Mouse (Mus musculus): ENCODE results near the gene Myo1h.

The Myo1h gene

GRCm38 (mm10) chr5:114359586-114359985 is 70.6 kb downstream of the Myo1h start:
- DNase-seq (ENCODE audit: low spot score) = no peak

GRCm38 (mm10) chr5:114360968-114361367 is 72.0 kb downstream of the Myo1h start:
- no peak for DNase-seq (ENCODE audit: low spot score)

DNA sequence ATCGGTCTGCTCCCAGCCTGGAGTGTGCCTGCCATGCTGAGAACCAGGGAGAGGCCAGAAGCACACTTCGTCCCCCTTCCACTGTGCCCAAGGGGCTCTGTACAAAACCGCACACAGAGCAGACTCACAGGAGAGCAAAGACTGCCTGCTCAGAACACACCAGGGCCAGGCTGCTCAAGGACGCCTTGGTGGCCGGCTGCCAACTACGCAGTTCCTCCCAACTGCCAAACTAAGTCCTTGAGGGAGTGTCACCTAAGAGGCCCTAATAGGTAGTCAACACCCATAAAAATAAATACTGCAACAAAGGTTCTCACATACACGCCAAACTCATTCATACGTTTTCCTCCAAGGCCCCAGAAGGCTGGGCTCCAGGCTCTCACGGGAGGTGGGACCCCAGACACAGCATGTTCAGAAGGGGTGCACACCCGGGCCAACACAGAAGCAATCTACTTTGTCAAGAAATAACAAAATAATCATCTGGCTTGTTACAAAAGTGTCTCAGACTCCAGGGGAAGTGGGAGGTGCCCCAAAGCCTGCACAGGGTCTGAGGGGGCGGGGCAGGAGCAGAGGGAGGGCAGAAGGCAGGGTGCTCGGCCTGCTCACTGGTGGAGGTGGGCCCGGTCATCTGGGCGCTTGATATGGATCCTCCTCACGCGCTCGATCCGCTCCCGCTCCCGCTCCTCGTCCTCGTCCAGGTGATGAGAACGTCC is 76.2 kb downstream of the Myo1h start:
- DNase-seq (ENCODE audit: low spot score) = no peak

GRCm38 (mm10) chr5:114368121-114368520 is 79.2 kb downstream of the Myo1h start:
- no peak for DNase-seq (ENCODE audit: low spot score)

DNA sequence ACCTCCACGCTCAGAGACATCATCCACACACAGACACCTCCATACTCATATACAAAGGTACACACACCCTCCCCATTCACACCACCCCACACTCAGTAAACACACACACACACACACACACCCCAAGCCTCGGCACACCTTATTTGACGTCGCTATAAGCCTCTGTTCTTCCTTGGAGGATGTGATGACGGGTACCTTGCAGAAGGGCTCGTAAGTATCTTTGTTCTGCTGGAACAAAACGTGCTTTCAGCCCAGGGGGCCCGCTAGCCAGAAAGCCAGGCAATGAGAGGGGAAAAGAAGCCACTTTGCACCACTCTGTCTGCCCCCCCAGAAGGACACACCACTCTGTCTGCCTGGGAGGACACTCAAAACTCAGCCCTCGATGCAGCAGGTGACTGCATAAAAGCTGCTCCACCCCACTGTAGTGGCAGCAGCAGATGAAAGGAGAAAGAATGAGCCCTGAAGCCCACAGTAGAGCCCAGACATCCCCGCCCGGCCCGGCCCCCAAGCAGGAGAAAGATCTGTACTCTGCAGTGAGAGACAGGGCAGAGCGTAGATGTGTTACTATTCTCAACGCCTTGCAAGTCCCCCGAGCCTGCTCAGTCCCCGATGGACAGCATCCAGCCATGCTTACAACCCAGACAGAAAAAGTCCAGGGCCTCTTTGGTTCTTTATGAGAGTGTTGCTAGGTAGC is 80.0 kb downstream of the Myo1h start:
- DNase-seq (ENCODE audit: low spot score) = no peak

DNA sequence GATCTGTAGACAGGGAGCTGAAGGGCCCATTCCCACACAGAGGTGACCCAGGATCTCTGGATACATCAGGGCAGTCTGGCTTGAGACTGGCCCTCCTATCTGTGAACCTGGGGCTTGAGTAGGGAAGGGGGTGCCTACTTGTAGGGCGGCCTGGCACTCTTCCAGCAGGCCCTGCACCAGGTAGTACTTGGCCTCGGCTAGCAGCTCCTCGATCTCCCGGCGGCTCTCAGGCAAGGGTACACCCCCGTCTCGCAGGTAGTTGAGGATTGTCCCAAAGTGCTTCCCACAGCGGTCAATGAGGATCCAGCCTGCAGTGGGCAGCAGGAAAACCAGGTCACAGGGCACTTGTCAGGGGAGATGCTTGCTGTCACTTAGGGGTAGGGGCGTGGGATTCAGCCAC is 81.0 kb downstream of the Myo1h start:
- DNase-seq (ENCODE audit: low spot score) = no peak

DNA sequence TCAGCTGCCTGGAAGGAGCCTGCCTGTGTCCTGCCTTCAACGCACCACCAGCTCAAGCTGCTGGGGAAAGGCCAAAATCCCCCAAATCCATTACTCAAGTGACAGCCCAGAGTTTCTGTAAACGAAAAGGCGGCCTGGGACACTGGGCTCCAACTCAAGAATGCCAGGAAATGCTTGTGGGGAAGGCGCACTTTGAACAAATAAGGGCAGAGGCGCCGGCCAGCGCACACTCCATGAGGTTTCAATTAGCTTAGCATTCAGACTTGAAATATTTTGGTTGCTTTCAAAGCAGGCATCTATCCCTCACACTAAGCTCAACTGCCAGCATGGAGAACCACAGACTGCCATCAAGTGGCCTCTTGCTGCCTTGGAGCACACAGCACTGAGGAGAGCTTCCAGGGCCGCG is 81.4 kb downstream of the Myo1h start:
- no peak for DNase-seq (ENCODE audit: low spot score)

DNA sequence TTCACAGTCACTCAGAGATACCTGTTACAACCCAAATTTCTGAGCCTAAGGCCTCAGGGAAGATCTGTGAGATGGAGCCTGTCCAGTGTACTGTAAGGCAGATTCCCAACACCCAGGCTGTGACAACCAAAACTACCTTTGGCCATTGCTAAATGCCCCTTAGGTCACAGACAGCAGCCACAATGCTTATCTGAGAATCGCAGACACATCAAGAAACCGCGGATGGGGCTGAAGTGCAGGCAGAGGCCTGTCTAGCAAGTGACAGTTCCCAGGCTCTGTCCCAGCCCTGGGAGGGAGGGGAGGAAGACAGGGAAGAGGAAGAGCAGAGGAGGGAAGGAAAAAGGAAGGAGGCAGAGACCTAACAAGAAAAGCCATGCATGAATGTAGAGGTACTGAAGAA is 82.4 kb downstream of the Myo1h start:
- DNase-seq (ENCODE audit: low spot score) = no peak

DNA sequence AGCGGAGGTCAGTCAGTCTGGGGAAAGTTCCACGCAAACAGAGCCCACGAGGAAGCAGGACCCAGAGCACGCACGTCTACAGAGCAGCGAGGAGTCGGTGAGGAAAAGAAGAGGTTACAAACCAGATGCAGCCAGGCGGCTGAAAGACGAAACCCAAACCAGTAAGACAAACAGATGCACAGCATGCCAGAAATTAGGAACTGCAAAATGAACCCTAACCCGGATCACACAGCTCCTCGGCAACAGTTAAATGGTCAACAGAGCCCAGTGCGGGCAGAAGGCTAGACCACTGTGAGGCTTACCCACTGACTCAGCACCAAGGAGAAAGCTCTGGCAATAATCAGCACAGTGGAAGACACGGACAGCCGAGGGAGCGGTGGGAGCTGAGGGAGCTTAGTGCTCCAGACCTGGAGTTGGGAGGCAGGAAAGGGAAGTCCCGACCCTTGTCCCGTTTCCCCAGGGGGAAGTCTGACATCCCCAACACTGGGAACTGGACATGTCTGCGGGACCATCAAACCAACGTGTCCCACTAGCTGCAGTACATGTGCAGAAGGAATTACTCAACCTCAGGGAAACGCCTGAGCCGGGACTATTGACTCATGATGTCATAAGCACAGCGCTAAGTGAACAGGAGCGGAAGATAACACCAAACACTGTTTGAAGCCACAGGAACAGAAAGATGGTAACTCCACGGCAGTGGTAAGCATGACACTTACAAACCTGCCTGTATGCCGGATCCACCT is 82.9 kb downstream of the Myo1h start:
- no peak for DNase-seq (ENCODE audit: low spot score)

DNA sequence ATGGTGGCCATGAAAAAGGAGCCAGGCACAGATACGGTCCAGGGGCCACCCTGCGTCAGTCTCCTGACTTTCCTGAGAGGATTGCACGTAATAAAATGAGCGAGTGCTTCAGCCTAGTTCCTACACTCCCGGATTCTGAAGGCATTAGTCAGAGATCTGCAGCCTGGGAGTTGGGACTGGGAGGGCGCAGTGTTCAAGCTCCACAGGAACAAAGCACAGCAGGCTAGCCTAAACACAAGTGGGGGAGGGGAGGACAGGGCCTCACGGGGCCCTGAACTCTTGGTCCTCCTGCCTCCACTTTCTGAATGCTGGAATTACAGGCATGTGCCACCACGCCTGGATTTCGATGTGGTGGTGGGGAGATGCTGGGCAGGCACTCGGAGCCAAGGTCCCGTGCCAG is 83.6 kb downstream of the Myo1h start:
- DNase-seq (ENCODE audit: low spot score) = no peak

DNA sequence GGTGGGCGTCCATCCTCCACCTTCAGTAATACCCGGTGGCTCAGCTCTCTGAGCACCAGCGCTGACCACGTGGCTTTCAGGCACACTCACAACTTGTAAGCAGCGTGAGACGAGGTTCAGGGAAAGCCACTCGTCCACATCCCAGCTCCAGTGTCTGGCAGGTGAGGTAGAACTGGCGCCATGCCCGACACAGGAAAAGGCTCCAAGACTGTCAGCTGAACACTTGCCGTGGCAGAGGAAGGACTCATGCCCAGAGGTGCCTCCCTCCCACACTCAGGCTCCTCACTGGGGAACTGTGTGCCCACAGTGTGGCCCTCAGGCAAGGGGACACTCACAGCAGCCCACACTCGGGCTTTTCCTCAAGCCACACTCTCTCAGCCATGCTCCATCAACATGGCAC is 84.2 kb downstream of the Myo1h start:
- DNase-seq (ENCODE audit: low spot score) = no peak

GRCm38 (mm10) chr5:114373581-114373980 is 84.6 kb downstream of the Myo1h start:
- no peak for DNase-seq (ENCODE audit: low spot score)

DNA sequence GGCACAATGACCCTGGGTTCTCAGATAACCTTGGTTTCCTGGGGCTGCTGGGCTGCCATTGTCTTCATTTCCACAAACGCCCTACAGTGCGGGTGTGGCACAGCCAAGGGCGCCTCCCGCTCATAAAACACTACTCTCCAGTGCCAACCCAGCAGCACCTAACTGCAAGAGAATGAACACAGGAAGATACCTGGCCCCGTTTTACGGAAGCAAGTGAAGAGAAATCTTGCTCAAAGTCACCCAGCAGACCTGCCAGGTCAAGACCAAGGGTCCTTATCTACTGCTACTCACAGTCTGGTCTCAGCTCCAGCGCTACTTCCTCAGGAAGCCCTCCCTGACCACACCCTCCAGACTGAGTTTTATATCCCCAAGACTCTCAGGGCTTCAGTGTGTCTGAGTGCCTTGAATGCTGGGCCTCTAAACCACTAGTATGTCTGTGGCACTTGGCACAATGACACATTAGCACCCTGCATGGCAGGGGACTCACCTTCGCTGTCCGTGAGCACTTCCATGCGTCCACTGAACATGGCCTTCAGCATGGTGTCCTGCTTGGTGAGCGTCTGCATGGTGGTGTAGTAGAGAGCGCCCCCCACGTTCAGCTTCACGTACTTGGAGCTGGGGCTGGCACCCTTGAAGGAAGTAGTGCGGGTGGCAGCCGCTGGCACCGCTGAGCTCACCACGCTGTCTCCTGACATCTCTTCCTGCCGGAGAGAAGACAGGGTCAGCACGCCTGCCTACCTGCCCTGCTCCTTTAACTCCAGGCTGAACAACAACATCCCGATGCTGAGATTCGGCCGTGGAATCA is 85.6 kb downstream of the Myo1h start:
- no peak for DNase-seq (ENCODE audit: low spot score)

GRCm38 (mm10) chr5:114378177-114378920 is 89.4 kb downstream of the Myo1h start:
- no peak for DNase-seq (ENCODE audit: low spot score)

GRCm38 (mm10) chr5:114378936-114379335 is 90.0 kb downstream of the Myo1h start:
- DNase-seq (ENCODE audit: low spot score) = no peak

DNA sequence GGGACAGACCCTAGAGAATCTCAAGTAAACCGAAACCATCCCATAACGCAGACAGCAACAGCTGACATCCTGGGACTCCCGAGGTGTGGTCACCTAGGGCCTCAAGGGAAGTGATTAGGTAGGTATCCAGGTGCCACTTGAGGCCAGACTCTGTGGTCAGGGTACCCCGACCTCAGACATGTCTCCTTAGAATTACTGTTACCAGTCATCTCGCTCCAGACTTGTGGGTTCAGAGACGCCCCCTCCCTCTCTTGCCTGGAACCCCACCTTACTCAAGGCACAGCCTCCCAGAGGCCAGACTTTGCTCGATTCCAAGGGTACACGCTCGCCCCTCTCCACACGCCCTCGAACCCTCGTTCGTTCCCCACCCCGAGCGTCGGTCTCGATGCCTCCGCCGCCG is 90.8 kb downstream of the Myo1h start:
- DNase-seq (ENCODE audit: low spot score) = no peak

DNA sequence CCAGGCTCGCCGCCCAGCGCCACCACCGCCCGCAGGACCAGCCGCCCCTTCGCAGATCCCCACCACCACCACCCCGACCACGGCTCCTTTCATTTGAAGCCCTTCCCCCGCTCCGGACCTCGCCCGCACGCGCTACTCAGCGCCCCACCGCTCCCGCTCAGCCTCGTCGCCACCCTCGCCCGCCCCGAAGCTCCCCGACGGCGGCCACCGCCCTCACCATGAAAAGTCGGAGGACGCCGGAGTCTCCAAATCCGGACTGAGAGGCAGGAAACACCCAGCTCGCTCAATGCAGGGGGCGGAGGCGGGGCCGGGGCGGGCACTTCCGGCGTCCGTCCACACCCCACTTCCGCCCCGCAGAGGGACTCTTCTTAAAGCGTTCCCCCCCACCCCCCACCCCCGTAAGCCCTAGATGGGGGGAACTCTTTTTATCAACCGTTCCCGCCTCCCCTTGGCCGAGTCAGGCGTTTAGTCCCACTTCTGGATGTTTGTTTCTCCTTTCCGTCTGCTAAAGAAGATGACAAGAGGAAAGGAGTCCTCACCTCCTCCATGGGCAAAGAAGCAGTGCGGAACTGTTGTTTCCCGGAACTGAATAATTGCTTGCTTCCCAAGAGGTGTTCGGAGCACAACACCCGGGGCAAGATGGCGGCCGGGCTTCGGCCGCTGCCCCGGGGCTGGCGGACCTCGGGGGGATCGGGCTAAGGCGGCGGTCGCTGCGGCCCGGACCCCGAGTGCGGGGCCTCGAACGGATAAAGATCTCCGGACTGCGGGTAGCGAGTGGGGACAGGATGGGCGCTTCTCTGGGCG is 91.4 kb downstream of the Myo1h start, which contains the start of the genes Kctd10 and Ube3b:
TSS of gene Kctd10 (minus strand) at position 300 of the 804 bp plus-strand sequence.
TSS of gene Ube3b (plus strand) at position 399 of the 804 bp plus-strand sequence.
- DNase-seq (ENCODE audit: low spot score) = peak; percentile 83

- peak; percentile 17 for DNase-seq (ENCODE audit: low spot score)
These were observed 92.0 kb downstream of the Myo1h start for GRCm38 (mm10) chr5:114381013-114381351.

DNA sequence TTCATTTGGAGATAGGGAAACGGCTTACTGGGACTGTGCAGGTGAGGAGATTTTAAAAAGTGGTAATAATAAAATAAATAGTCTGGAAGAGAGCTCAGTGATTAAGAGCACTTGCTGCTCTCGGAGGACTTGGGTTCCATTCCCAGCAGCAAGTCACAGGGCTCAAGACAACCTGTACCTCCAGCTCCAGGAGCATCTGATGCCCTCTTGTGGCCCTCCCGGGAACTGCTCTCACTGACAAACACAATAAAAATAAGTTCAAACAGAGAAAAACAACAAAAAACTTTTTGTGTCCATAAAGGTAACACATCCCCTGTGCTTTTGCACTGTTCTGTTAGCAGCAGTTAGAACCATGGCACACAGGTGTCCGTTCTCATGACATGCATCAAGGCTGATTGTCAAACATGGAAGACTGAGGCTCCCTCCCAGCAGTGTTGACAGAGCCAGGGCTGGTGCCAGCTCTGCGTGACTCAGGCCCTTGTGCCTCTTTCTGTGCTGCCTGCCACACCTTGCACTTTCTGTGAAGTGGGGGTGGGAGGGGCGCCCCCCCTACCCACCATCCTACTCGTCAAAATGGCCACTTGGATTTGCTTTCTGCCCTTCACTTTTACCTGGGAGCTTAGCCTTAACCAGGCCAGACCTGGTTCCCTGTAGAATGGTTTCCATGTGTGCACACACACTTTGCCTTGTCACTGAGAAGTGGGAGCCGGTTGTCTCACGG is 94.4 kb downstream of the Myo1h start:
- peak; percentile 26 for DNase-seq (ENCODE audit: low spot score)

GRCm38 (mm10) chr5:114384448-114384847 is 95.5 kb downstream of the Myo1h start:
- DNase-seq (ENCODE audit: low spot score) = no peak
